Mouse (Mus musculus) lung, adult 2 months (tissue): Measurements from ENCODE around the gene Zfp512. TPM values are rescaled to one million over a fixed set of nuclear protein-coding genes. Genes with fewer than 3 reads are reported as not detected.
A peak's percentile ranks its signal among the peaks of the same experiment; 100 is the strongest.
"Not testable (repeated sequence)": the region's sequence is repeated elsewhere in the genome, so short reads cannot be mapped to it uniquely, and the experiment has no call there.

Experiments used
- DNase-seq: peaks from one replicate; pipeline ENCODE4 v3.0.0; 2022
- H3K4me1 ChIP-seq: fragments of 200-500 bp; 2 replicates; pipeline ENCODE4 v1.6.1; 2011; ENCODE audit warnings: low read length; ENCODE audit not compliant: control insufficient read depth, insufficient read depth
- H3K4me3 ChIP-seq: fragments of 200-500 bp; replicated peaks from 2 replicates; pipeline ENCODE3; 2011; ENCODE audit warnings: low read depth, mild to moderate bottlenecking, control low read depth, low read length; ENCODE audit errors: extremely low read depth
- CTCF ChIP-seq: fragments of 200-500 bp; IDR thresholded peaks from 2 replicates; pipeline ENCODE4 v1.5.1; 2011; ENCODE audit warnings: mild to moderate bottlenecking, low read length, control low read depth; ENCODE audit not compliant: insufficient read depth
- POLR2A ChIP-seq: fragments of 200-500 bp; IDR thresholded peaks from 2 replicates; pipeline ENCODE4 v1.6.1; 2011; ENCODE audit warnings: low read depth, mild to moderate bottlenecking, control low read depth, low read length, borderline replicate concordance; ENCODE audit errors: extremely low read depth
- WGBS: fragments of 180-500 bp; shearing (Covaris S2); methylation state at CpG from one replicate; pipeline ENCODE4 v1.1.7; 2018; 5-methylcytosine and 5-hydroxymethylcytosine counted together
- polyA plus RNA-seq: library from polyadenylated mRNA; depleted of rRNA; stranded (reverse); fragments of >200 nt; gene quantifications from 2 replicates; pipeline ENCODE4 v1.2.3, GENCODE M21; 2012; rRNA removed

The Zfp512 gene
- 8.3 and 14.4 TPM in 2 replicates for polyA plus RNA-seq

- Histone ChIP-seq H3K4me3 (peak within 1 kb of the TSS; percentile 73), H3K4me1 (peaks cover 10% of the 10 kb centered on the region; the same call in 1 of the 2 replicates)
- TF ChIP-seq POLR2A: peak; percentile 78; the same call in 1 of the 2 replicates
- no peak for TF ChIP-seq CTCF
- WGBS: 4% methylated on average over 23 of the region's 23 CpGs
- peak; percentile 87 for DNase-seq
Observed at GRCm38 (mm10) chr5:31451878-31452561, at the start of gene Zfp512. Gene Zfp512, plus strand, starts transcription at chr5:31452431.

GRCm38 (mm10) chr5:31434727-31435126, 17.5 kb upstream of the Zfp512 start:
- H3K4me1 ChIP-seq, H3K4me3 ChIP-seq, DNase-seq: not testable (repeated sequence)
- 95% methylated on average over 9 of the region's 9 CpGs for WGBS

GRCm38 (mm10) chr5:31451336-31451735, 895 bp upstream of the Zfp512 start:
- DNase-seq: peak; percentile 24
- no peak for TF ChIP-seq POLR2A
- no peak for TF ChIP-seq CTCF
- Histone ChIP-seq H3K4me1 (peaks cover 10% of the 10 kb centered on the region; the same call in 1 of the 2 replicates), H3K4me3 (no peak overlapping the region)
- 22% methylated on average over 2 of the region's 2 CpGs for WGBS

- TF ChIP-seq POLR2A: no peak
- TF ChIP-seq CTCF: no peak
- WGBS: 2% methylated on average over 11 of the region's 11 CpGs
- peaks cover 10% of the 10 kb centered on the region; the same call in 1 of the 2 replicates for H3K4me1 ChIP-seq
- H3K4me3 ChIP-seq: peak overlapping the region; percentile 73
- DNase-seq: no peak
Observed at GRCm38 (mm10) chr5:31452562-31452878, 289 bp downstream of the Zfp512 start.

DNA sequence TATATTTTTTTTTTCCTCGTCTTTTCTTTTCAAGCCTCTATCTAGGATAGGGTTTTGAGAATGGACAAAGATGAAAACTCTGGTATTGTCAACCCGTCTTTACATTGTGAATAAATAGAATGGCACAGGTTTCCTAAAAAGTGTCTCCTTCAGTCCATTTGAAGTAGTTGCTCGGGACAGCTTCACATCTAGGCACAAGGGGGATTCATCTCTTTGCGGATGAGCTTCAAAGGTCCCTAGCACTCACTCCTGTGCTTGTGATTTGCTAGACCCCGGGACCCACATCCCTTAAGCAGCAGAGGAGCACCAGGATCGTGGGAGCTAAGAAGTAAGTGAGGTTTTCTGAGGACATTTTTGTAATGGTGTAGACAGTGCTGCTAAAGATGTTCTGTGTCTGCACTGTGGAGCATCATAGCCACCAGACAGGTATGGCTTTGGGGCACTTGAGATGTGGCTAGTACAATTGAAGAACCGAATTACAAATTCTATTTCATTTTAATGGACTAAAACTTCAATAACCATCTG, 717 bp downstream of the Zfp512 start:
- no peak for TF ChIP-seq POLR2A
- no peak for TF ChIP-seq CTCF
- 9% methylated on average over 7 of the region's 7 CpGs for WGBS
- DNase-seq: no peak
- Histone ChIP-seq H3K4me1 (peaks cover 10% of the 10 kb centered on the region; the same call in 1 of the 2 replicates), H3K4me3 (peak overlapping the region; percentile 48)

DNA sequence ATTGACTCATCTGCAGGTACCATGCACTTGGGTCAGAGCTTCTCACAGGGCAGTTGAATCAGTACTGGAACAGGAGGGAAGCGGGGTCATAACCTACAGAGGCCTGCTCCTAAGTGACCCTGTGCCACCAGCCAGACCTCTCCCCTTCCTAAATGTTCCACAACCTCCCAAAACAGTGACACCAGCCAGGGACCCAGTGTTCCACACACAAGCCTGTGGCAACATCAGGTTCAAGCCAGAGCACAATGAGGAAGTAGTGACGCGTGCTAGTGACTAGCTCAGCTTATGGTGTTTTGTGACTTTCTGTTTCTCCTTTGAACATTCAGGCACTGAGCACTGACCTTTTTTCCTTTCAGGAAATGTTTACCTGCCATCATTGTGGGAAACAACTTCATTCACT, 15.6 kb downstream of the Zfp512 start:
- WGBS: 87% methylated on average over 3 of the region's 3 CpGs
- TF ChIP-seq CTCF: no peak
- no peak for TF ChIP-seq POLR2A
- DNase-seq: no peak

DNA sequence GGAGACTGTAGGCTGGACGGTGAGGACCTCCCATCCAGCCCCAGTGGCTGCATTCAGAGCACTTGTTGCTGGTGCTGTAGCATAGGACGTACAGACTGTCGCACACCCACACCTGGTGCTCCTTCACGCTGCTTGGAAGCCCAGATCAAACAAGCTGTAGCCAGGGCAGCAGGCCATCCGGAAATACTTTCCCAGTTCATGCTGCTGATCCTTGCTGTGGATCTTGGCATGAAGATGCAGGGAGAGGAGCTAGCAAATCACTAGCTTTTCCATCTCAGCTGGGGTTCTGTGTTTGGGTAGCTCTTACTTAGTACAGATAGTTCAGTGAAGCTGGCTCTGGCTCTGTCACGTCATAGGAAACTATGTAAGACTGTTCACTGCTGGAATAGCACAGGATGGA, 17.5 kb downstream of the Zfp512 start:
- Histone ChIP-seq H3K4me3 (no peak overlapping the region), H3K4me1 (no peaks in the 10 kb centered on the region)
- TF ChIP-seq POLR2A (no peak), CTCF (no peak)
- no peak for DNase-seq
- WGBS: 87% methylated on average over 6 of the region's 6 CpGs

More for the DNA sequence above, 15.6 kb downstream of the Zfp512 start:
- H3K4me1 ChIP-seq: no peaks in the 10 kb centered on the region
- H3K4me3 ChIP-seq: no peak overlapping the region

DNA sequence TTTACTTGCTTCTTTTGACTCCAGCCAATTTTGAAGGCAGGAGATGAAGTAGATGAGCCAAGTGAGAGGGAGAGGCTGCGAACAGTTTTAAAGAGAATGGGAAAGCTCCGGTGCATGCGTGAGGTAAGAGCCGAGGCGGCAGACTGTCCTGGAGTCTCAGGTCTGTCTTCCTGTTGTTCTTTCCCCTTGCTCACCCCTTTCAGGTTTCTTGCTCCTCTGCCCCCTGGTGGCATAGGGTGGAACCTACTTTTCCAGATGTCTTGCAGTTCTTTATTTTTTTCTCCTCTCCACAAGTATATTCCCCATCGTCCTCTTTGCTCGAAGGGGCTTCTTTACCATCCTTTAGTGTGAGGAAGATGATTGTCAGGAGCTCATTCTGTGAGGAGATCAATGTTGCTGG, 18.1 kb downstream of the Zfp512 start:
- peak; percentile 54 for DNase-seq
- WGBS: 58% methylated on average over 7 of the region's 7 CpGs
- TF ChIP-seq POLR2A: no peak
- TF ChIP-seq CTCF: peak; percentile 53
- no peak overlapping the region for H3K4me3 ChIP-seq
- no peaks in the 10 kb centered on the region for H3K4me1 ChIP-seq

DNA sequence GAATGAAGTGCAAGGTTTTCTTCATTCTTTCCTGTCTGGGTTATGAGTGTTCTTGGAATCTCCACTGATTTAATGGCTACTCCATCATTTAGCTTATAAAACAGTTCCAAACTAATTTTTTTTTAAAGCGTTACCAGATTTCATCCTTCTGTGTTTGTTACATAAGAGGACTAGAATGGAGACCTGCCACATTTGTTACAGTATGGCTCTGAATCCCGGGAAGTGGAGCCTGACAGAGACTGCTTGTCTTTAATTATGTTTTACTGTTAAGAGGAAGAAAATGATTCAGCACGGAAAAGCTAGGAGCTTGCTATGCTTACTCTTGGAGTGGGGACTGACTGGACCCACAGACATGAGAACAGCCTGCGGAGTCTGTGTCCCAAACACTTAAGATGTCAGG, 28.3 kb downstream of the Zfp512 start:
- 78% methylated on average over 4 of the region's 4 CpGs for WGBS
- no peak for DNase-seq
- Histone ChIP-seq H3K4me1 (no peaks in the 10 kb centered on the region), H3K4me3 (no peak overlapping the region)
- TF ChIP-seq POLR2A (no peak), CTCF (no peak)

DNA sequence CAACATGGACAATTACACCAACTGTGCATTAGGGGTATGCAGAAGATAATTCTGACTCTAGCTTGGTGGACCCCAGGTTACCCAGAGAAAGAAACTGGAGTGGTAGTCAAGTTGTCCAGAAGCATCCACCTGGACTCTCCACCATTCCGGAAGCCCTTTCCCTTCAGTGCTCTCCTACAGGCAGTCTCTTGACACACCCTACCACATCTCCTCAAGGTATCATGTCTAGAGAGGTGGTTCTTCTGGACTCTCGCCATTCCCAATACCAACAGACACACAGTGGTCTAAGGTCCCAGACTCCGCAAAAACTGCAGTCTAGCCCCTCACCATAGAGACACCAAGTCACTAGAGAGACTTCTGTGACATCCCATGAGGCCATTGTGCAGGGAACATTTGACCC, 33.2 kb downstream of the Zfp512 start, which contains the start of gene 4930548H24Rik:
Gene 4930548H24Rik, plus strand, starts transcription at position 301 of the 400 bp plus-strand sequence.
- 98% methylated on average over 3 of the region's 3 CpGs for WGBS
- TF ChIP-seq CTCF (no peak), POLR2A (no peak)
- Histone ChIP-seq H3K4me1 (no peaks in the 10 kb centered on the region), H3K4me3 (no peak within 1 kb of the TSS)
- DNase-seq: no peak
